Mouse (Mus musculus): ENCODE measurements around the gene Zfp358.

DNA sequence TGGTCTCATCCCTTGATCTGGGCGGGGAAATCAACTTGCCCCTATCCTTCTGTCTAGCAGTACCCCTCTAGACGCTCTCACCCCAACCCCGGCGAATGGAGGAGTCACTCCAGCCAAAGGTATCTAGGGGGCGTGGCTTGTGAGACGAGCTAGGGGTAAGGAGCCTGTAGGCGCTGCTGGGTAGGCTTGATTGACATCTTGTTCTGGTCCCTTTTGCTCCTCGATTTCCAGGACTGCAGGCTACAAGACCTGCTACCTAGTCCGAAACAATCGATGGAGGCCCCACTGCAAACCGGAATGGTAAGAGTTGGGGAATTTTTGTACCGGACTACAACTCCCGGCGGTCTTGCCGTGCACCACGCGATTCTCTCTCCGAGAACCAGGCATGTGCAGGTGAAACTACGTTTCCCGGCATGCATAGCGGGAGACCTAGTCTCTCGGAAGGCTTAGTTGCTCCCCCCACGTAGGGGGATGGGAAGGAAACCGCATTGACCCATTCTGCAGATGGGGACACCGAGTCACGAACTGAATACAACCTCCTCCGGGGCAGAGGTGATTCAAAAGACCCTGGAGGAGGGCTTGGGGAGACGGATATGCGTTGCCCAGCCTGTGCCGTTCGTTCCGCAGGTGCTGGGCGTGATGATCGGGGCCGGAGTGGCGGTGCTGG, 23.6 kb downstream of the Zfp358 start:
- TF ChIP-seq EP300 (IDR thresholded peaks at IDR 0.05; ENCODE audit: insufficient read depth, low read depth, low read length) (0 out of 2 replicates have a peak, but pooled peaks have one; percentile 64), POLR2A (IDR thresholded peaks at IDR 0.05; ENCODE audit: insufficient read depth, low read depth, low read length) (peak; percentile 64), CTCF (IDR thresholded peaks at IDR 0.05) (no peak)
